8 mouse cellular contexts compared by ENCODE assay signal in genomic region chr5:20702480-20703303, GRCm38 (mm10).
DNase-seq lines count a peak whose midpoint lies in the region; ATAC-seq and TF ChIP-seq lines count a peak whose summit lies in the region.

No protein-coding gene starts in this region.

- peak overlapping the region; percentile 93 for H3K27ac ChIP-seq in heart, embryonic 13.5 days (replicated peaks)
- peak overlapping the region; percentile 91 for H3K27ac ChIP-seq in lung, postnatal 0 days (ENCODE audit: low read length)

- H3K36me3 ChIP-seq in heart, embryonic 13.5 days, result no peaks in the 10 kb centered on the region
- no peaks in the 10 kb centered on the region for H3K36me3 ChIP-seq in lung, postnatal 0 days (ENCODE audit: insufficient read depth, low read length)

- peaks cover 3% of the 10 kb centered on the region; the same call in 1 of the 2 replicates for H3K27me3 ChIP-seq in heart, embryonic 13.5 days (replicated peaks)
- H3K27me3 ChIP-seq in lung, postnatal 0 days (replicated peaks; ENCODE audit: insufficient read depth, low read length), result no peaks in the 10 kb centered on the region

- peak; percentile 7 for DNase-seq in gastrocnemius, adult 18-20 months (ENCODE audit: low spot score)
- DNase-seq in gastrocnemius, postnatal 4 days (ENCODE audit: low spot score in 2 of 2), result no peak
- peak; percentile 62 for DNase-seq in ZHBTc4 (ENCODE audit: low read depth, low spot score)
- peak; percentile 30 for DNase-seq in embryo, embryonic 11.5 days (ENCODE audit: low read depth, low spot score)
- DNase-seq in layer of hippocampus, adult 9-11 months, result peak; percentile 55
- peak; percentile 50 for DNase-seq in lung, postnatal 0 days (ENCODE audit: low spot score)
- peak; percentile 46 for DNase-seq in right cerebral cortex, postnatal 14 days

- no peak for TF ChIP-seq EP300 in lung, postnatal 0 days (IDR thresholded peaks at IDR 0.05)

- TF ChIP-seq CTCF in lung, postnatal 0 days (IDR thresholded peaks at IDR 0.05), result peak; percentile 57

- under 1% methylated on average over 44 of the region's 57 CpGs for WGBS in heart, embryonic 13.5 days
- WGBS in lung, postnatal 0 days, result under 1% methylated on average over 46 of the region's 57 CpGs

- peak overlapping the region; percentile 72 for H3K4me3 ChIP-seq in heart, embryonic 13.5 days
- H3K4me3 ChIP-seq in lung, postnatal 0 days (ENCODE audit: low read depth, low read length), result peak overlapping the region; percentile 68

- peaks cover 5% of the 10 kb centered on the region for H3K4me1 ChIP-seq in heart, embryonic 13.5 days
- H3K4me1 ChIP-seq in lung, postnatal 0 days (ENCODE audit: insufficient read depth, low read depth, low read length), result no peaks in the 10 kb centered on the region

- peak overlapping the region; percentile 87 for H3K4me2 ChIP-seq in heart, embryonic 13.5 days
- H3K4me2 ChIP-seq in lung, postnatal 0 days (replicated peaks; ENCODE audit: low read depth, low read length), result peak overlapping the region; percentile 94

- H3K9ac ChIP-seq in heart, embryonic 13.5 days, result peak overlapping the region; percentile 86
- H3K9ac ChIP-seq in lung, postnatal 0 days (replicated peaks; ENCODE audit: low read depth), result peak overlapping the region; percentile 64

- H3K9me3 ChIP-seq in heart, embryonic 13.5 days, result no peaks in the 10 kb centered on the region
- no peaks in the 10 kb centered on the region for H3K9me3 ChIP-seq in lung, postnatal 0 days (ENCODE audit: low read length)

- peak; percentile 11; the same call in 1 of the 2 replicates for ATAC-seq in heart, embryonic 13.5 days (ENCODE audit: extremely low read depth, insufficient number of reproducible peaks, low FRiP score, low TSS enrichment)
- peak; percentile 16 for ATAC-seq in lung, postnatal 0 days

Comparison
In these comparisons a context has a peak if more than half of its experiments do, and no peak if none do; other contexts are left out.
1. DNase-seq: peak in gastrocnemius, adult 18-20 months (single experiment), ZHBTc4 (single experiment), embryo, embryonic 11.5 days (single experiment), layer of hippocampus, adult 9-11 months (single experiment), lung, postnatal 0 days (single experiment) and right cerebral cortex, postnatal 14 days (single experiment); none in gastrocnemius, postnatal 4 days (0 of 2).